Mouse (Mus musculus): ENCODE results near the gene Olfr656.
A peak's percentile ranks its signal among the peaks of the same experiment; 100 is the strongest.

The Olfr656 gene

GRCm38 (mm10) chr7:104613655-104614054 is at the start of gene Olfr656:
Gene Olfr656 (plus strand): TSS chr7:104613955.
- no peak for DNase-seq (ENCODE audit: low spot score)

GRCm38 (mm10) chr7:104577014-104577413 is 36.7 kb upstream of the Olfr656 start, which contains the start of gene Olfr653:
Gene Olfr653 (plus strand): TSS chr7:104577314.
- DNase-seq (ENCODE audit: low spot score), result no peak

GRCm38 (mm10) chr7:104580846-104581245 is 32.9 kb upstream of the Olfr656 start:
- no peak for DNase-seq (ENCODE audit: low spot score)

- no peak for DNase-seq (ENCODE audit: low spot score)
These were observed 32.3 kb upstream of the Olfr656 start for GRCm38 (mm10) chr7:104581429-104581828.

GRCm38 (mm10) chr7:104586725-104587124 is 27.0 kb upstream of the Olfr656 start, which contains the start of gene Olfr654:
Gene Olfr654 (plus strand): TSS chr7:104587025.
- no peak for DNase-seq (ENCODE audit: low spot score)

- DNase-seq (ENCODE audit: low spot score), result no peak
These were observed 25.5 kb upstream of the Olfr656 start for GRCm38 (mm10) chr7:104588274-104588673.

- DNase-seq (ENCODE audit: low spot score), result no peak
These were observed 12.1 kb upstream of the Olfr656 start, which contains the start of gene Olfr655 for GRCm38 (mm10) chr7:104601679-104602078. Gene Olfr655 (minus strand): TSS chr7:104601779.

GRCm38 (mm10) chr7:104603173-104603572 is 10.6 kb upstream of the Olfr656 start:
- DNase-seq (ENCODE audit: low spot score), result peak; percentile 11

GRCm38 (mm10) chr7:104604727-104605126 is 9.0 kb upstream of the Olfr656 start:
- DNase-seq (ENCODE audit: low spot score), result no peak

GRCm38 (mm10) chr7:104624494-104624893 is 10.7 kb downstream of the Olfr656 start, which contains the start of gene Olfr657:
Gene Olfr657 (plus strand): TSS chr7:104624794.
- DNase-seq (ENCODE audit: low spot score), result no peak

GRCm38 (mm10) chr7:104646841-104647482 is 33.2 kb downstream of the Olfr656 start, which contains the start of gene Olfr658:
Gene Olfr658 (minus strand): TSS chr7:104647305.
- DNase-seq (ENCODE audit: low spot score), result peak; percentile 5

- DNase-seq (ENCODE audit: low spot score), result no peak
These were observed 52.7 kb downstream of the Olfr656 start, which contains the start of gene Olfr659 for GRCm38 (mm10) chr7:104666453-104666852. Gene Olfr659 (plus strand): TSS chr7:104666753.
